In the genomic region with DNA sequence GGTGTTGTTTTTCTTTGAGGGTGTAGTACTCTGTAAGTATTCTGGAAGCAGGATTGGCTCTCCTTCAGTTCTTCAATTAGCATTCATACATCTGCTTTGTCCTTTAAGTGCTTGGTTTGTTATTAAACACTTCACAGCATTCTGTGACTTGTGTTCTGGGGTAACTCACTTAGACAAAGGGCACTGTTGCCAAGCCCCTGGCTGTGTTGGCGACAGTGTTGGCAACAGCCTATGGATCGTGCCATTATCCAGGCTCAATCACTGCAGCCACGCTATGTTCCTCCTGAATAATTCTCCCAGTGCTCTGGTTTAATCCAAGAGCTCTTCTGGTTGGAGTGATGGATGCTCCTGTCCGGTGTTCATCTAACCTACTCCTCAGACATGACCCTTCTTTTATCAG, we compare ENCODE assay signal across 22 mouse cellular contexts.
DNase-seq lines count a peak whose midpoint lies in the region; ATAC-seq and TF ChIP-seq lines count a peak whose summit lies in the region.
"Had no signal": no experiment of that assay in that cellular context is flagged by ENCODE, and none has a peak within 500 bp of the region (broad histone marks: within the 10 kb centered on the region; RNA-seq: fewer than 3 reads in every experiment).

No protein-coding gene starts in this region.

- no peak overlapping the region for H3K4me2 ChIP-seq in forebrain, embryonic 15.5 days (replicated peaks)
- H3K4me2 ChIP-seq in forebrain, embryonic 11.5 days (ENCODE audit: low read depth, low read length, severe bottlenecking), result no peak overlapping the region
- H3K4me2 ChIP-seq in hindbrain, embryonic 16.5 days (ENCODE audit: low read length), result no peak overlapping the region
- no peak overlapping the region for H3K4me2 ChIP-seq in hindbrain, embryonic 13.5 days
- H3K4me2 ChIP-seq: embryonic facial prominence, embryonic 15.5 days; heart, embryonic 12.5 days; intestine, embryonic 15.5 days had no signal

- no peaks in the 10 kb centered on the region for H3K36me3 ChIP-seq in forebrain, embryonic 15.5 days
- no peaks in the 10 kb centered on the region for H3K36me3 ChIP-seq in forebrain, embryonic 11.5 days (ENCODE audit: control insufficient read depth, insufficient read depth, low read length)
- no peaks in the 10 kb centered on the region for H3K36me3 ChIP-seq in hindbrain, embryonic 16.5 days (ENCODE audit: control insufficient read depth, insufficient read depth, low read length)
- no peaks in the 10 kb centered on the region for H3K36me3 ChIP-seq in hindbrain, embryonic 13.5 days
- H3K36me3 ChIP-seq: embryonic facial prominence, embryonic 15.5 days; G1E; heart, embryonic 12.5 days; intestine, embryonic 15.5 days had no signal

- TF ChIP-seq POLR2A in brain, embryonic 14.5 days (IDR thresholded peaks at IDR 0.05; ENCODE audit: borderline replicate concordance, extremely low read depth, insufficient read depth, insufficient read length, poor library complexity, severe bottlenecking), result no peak

- no peaks in the 10 kb centered on the region for H3K27me3 ChIP-seq in forebrain, embryonic 15.5 days
- no peaks in the 10 kb centered on the region for H3K27me3 ChIP-seq in forebrain, embryonic 11.5 days (ENCODE audit: control insufficient read depth, insufficient read depth, low read length)
- no peaks in the 10 kb centered on the region for H3K27me3 ChIP-seq in hindbrain, embryonic 16.5 days (replicated peaks; ENCODE audit: control insufficient read depth, insufficient read depth, low read length)
- H3K27me3 ChIP-seq in hindbrain, embryonic 13.5 days, result no peaks in the 10 kb centered on the region
- H3K27me3 ChIP-seq: embryonic facial prominence, embryonic 15.5 days; heart, embryonic 12.5 days; intestine, embryonic 15.5 days had no signal

- no peaks in the 10 kb centered on the region for H3K9me3 ChIP-seq in forebrain, embryonic 15.5 days
- no peaks in the 10 kb centered on the region for H3K9me3 ChIP-seq in forebrain, embryonic 11.5 days (ENCODE audit: control insufficient read depth, low read length)
- H3K9me3 ChIP-seq in hindbrain, embryonic 16.5 days (ENCODE audit: control insufficient read depth, low read length), result no peaks in the 10 kb centered on the region
- 0 out of 2 replicates have a peak, but pooled peaks cover 4% of the 10 kb centered on the region for H3K9me3 ChIP-seq in hindbrain, embryonic 13.5 days
- H3K9me3 ChIP-seq: embryonic facial prominence, embryonic 15.5 days; intestine, embryonic 15.5 days had no signal

- DNase-seq in cerebellum, postnatal 10 days, result peak; percentile 48 to 65
- DNase-seq in cerebellum, adult 9-10 months, result no peak
- DNase-seq in forebrain, embryonic 11.5 days (ENCODE audit: low spot score), result no peak
- peak; percentile 71 for DNase-seq in brain, embryonic 14.5 days (ENCODE audit: low read depth)
- DNase-seq: adrenal gland, adult 8-10 months; adrenal gland, postnatal 36 days; B cell, adult 2 months; cerebellum, adult 11 months; cerebellum, adult 9-11 months; embryo, embryonic 11 days; gastrocnemius, adult 2 months; gastrocnemius, postnatal 25 days; kidney, adult 18-20 months had no signal

- no peak overlapping the region for H3K27ac ChIP-seq in forebrain, embryonic 15.5 days (replicated peaks)
- no peak overlapping the region for H3K27ac ChIP-seq in forebrain, embryonic 11.5 days (ENCODE audit: low read depth, low read length)
- H3K27ac ChIP-seq in hindbrain, embryonic 16.5 days (ENCODE audit: low read depth, low read length), result no peak overlapping the region
- no peak overlapping the region for H3K27ac ChIP-seq in hindbrain, embryonic 13.5 days
- H3K27ac ChIP-seq: embryonic facial prominence, embryonic 15.5 days; gastrocnemius, adult 2 months; intestine, embryonic 15.5 days had no signal

- no peaks in the 10 kb centered on the region for H3K4me1 ChIP-seq in forebrain, embryonic 15.5 days
- H3K4me1 ChIP-seq in forebrain, embryonic 11.5 days (replicated peaks; ENCODE audit: control insufficient read depth, insufficient read depth, low read length), result no peaks in the 10 kb centered on the region
- no peaks in the 10 kb centered on the region for H3K4me1 ChIP-seq in hindbrain, embryonic 16.5 days (ENCODE audit: control insufficient read depth, insufficient read depth, low read depth, low read length)
- H3K4me1 ChIP-seq in hindbrain, embryonic 13.5 days (replicated peaks), result no peaks in the 10 kb centered on the region
- H3K4me1 ChIP-seq: embryonic facial prominence, embryonic 15.5 days; heart, embryonic 12.5 days; intestine, embryonic 15.5 days had no signal

- H3K4me3 ChIP-seq in forebrain, embryonic 15.5 days, result no peak overlapping the region
- no peak overlapping the region for H3K4me3 ChIP-seq in forebrain, embryonic 11.5 days (ENCODE audit: low read depth, low read length)
- no peak overlapping the region for H3K4me3 ChIP-seq in hindbrain, embryonic 16.5 days (ENCODE audit: low read length)
- H3K4me3 ChIP-seq in hindbrain, embryonic 13.5 days, result no peak overlapping the region
- H3K4me3 ChIP-seq: embryonic facial prominence, embryonic 15.5 days; erythroblast, embryonic 14.5 days; gastrocnemius, adult 2 months; heart, embryonic 12.5 days; intestine, embryonic 15.5 days had no signal

- no peak for TF ChIP-seq CTCF in brain, embryonic 14.5 days (IDR thresholded peaks at IDR 0.05; ENCODE audit: borderline replicate concordance, extremely low read depth, insufficient read depth, insufficient read length)

- H3K9ac ChIP-seq in forebrain, embryonic 15.5 days (replicated peaks), result no peak overlapping the region
- no peak overlapping the region for H3K9ac ChIP-seq in forebrain, embryonic 11.5 days (ENCODE audit: low read length)
- H3K9ac ChIP-seq in hindbrain, embryonic 16.5 days (ENCODE audit: low read depth, low read length), result no peak overlapping the region
- H3K9ac ChIP-seq in hindbrain, embryonic 13.5 days, result no peak overlapping the region
- H3K9ac ChIP-seq: embryonic facial prominence, embryonic 15.5 days; heart, embryonic 12.5 days; intestine, embryonic 15.5 days had no signal

- ATAC-seq in forebrain, embryonic 15.5 days (replicated peaks), result peak; percentile 61; the same call in 1 of the 2 replicates
- ATAC-seq in forebrain, embryonic 11.5 days (replicated peaks; ENCODE audit: low FRiP score), result no peak
- peak; percentile 54 for ATAC-seq in hindbrain, embryonic 16.5 days
- no peak for ATAC-seq in hindbrain, embryonic 13.5 days (ENCODE audit: low FRiP score)
- ATAC-seq: CD4-positive, CD25-positive, alpha-beta regulatory T cell, adult 4 months; intestine, embryonic 15.5 days had no signal

- 47% methylated on average over 4 of the region's 4 CpGs for WGBS in forebrain, embryonic 15.5 days
- 82% methylated on average over 4 of the region's 4 CpGs for WGBS in forebrain, embryonic 11.5 days
- 58% methylated on average over 4 of the region's 4 CpGs for WGBS in hindbrain, embryonic 16.5 days
- WGBS in hindbrain, embryonic 13.5 days, result 73% methylated on average over 4 of the region's 4 CpGs

Comparison
In these comparisons a context has a peak if more than half of its experiments do, and no peak if none do; other contexts are left out.
1. DNase-seq: peak in cerebellum, postnatal 10 days (2 of 2) and brain, embryonic 14.5 days (single experiment); none in cerebellum, adult 9-10 months (single experiment) and forebrain, embryonic 11.5 days (single experiment).
2. ATAC-seq: peak in forebrain, embryonic 15.5 days (single experiment) and hindbrain, embryonic 16.5 days (single experiment); none in forebrain, embryonic 11.5 days (single experiment) and hindbrain, embryonic 13.5 days (single experiment).